Mouse (Mus musculus) E14TG2a.4 (cell line): ENCODE results near the gene Slc25a54.

Source experiments
- CTCF ChIP-seq: conservative IDR thresholded peaks from 2 replicates; pipeline ENCODE4 v1.5.1; 2014; ENCODE audit warnings: low read length
- POU5F1 ChIP-seq: IDR thresholded peaks from 2 replicates; pipeline ENCODE4 v1.6.1; 2014; ENCODE audit warnings: low read length, borderline replicate concordance

GRCm38 (mm10) chr3:109051056-109051945 lies 29.0 kb upstream of the Slc25a54 start:
- TF ChIP-seq CTCF, result no peak
- TF ChIP-seq POU5F1, result no peak
